Mouse (Mus musculus): ENCODE results near the gene Ptprr. TPM values are rescaled to one million over a fixed set of nuclear protein-coding genes. Genes with fewer than 3 reads are reported as not detected.

The Ptprr gene
- polyA plus RNA-seq, 1 experiment from 2014 or later = 0.15 TPM

DNA sequence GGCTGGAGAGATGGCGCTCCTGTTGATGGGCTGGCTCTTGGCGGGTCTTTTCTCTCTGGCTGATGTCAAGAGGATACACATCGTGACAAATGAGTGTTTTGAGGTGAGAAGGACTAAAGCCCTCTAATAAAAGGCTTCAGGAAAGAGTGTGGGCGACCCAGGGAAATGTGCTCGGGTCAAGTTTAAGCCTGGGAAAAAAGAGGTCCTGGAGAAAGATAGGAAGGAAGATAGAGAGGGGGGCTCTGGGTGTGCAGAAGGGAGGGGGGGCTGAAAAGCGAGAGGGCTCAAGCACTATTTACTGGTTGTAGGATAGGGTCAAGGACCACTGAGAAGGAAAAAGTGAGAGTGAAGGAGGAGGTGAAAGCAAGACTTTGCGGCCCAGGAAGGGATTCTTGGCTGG is 282.8 kb downstream of the Ptprr start:
- H3K27me3 ChIP-seq (replicated peaks; ENCODE audit: control insufficient read depth, insufficient read depth, low read length) = peaks cover 24% of the 10 kb centered on the region
- H3K36me3 ChIP-seq (ENCODE audit: control insufficient read depth, insufficient read depth, low read length) = no peaks in the 10 kb centered on the region
- ATAC-seq (replicated peaks; ENCODE audit: low FRiP score) (no peak), DNase-seq (ENCODE audit: low spot score) (no peak)
- peak overlapping the region; percentile 37; the same call in 1 of the 2 replicates for H3K9ac ChIP-seq (ENCODE audit: low read depth, low read length)
- no peaks in the 10 kb centered on the region; the same call in 1 of the 2 replicates for H3K4me1 ChIP-seq (replicated peaks; ENCODE audit: control insufficient read depth, insufficient read depth, low read length)
- WGBS = 17% methylated on average over 7 of the region's 7 CpGs
- H3K27ac ChIP-seq (ENCODE audit: low read depth, low read length) = no peak overlapping the region
- H3K4me2 ChIP-seq = peak overlapping the region; percentile 72
- H3K4me3 ChIP-seq (ENCODE audit: low read depth, low read length) = peak overlapping the region; percentile 43
- no peaks in the 10 kb centered on the region for H3K9me3 ChIP-seq (ENCODE audit: control insufficient read depth, low read length)

DNA sequence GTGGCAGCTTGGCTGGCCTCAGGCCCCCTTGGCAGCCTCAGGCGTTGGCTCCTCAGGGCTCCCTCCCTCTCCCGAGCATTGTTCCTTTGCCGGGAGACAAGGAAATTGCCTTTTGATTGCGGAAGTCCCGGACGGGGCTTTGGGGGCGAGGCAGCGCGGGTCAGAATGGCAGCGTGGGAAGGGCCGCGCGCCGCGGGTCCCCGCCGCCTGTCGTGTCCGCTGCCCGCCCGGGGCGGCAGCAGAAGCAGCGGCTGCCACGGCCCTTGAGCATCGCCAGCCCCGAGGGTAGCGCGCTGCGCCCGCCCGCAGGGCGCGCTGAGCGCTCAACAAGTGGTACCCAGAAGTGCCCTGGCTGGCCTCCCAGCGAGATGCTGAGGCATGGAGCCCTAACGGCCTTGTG is 283.2 kb downstream of the Ptprr start:
- no peak; the same call in 1 of the 2 replicates for ATAC-seq (replicated peaks; ENCODE audit: low FRiP score)
- Histone ChIP-seq H3K27ac (ENCODE audit: low read depth, low read length) (no peak overlapping the region), H3K4me1 (replicated peaks; ENCODE audit: control insufficient read depth, insufficient read depth, low read length) (no peaks in the 10 kb centered on the region; the same call in 1 of the 2 replicates), H3K9me3 (ENCODE audit: control insufficient read depth, low read length) (no peaks in the 10 kb centered on the region), H3K27me3 (replicated peaks; ENCODE audit: control insufficient read depth, insufficient read depth, low read length) (peaks cover 24% of the 10 kb centered on the region), H3K4me3 (ENCODE audit: low read depth, low read length) (peak overlapping the region; percentile 43), H3K36me3 (ENCODE audit: control insufficient read depth, insufficient read depth, low read length) (no peaks in the 10 kb centered on the region), H3K4me2 (peak overlapping the region; percentile 72), H3K9ac (ENCODE audit: low read depth, low read length) (peak overlapping the region; percentile 37; the same call in 1 of the 2 replicates)
- under 1% methylated on average over 36 of the region's 36 CpGs for whole genome bisulfite sequencing
- DNase-seq (ENCODE audit: low spot score) = no peak

DNA sequence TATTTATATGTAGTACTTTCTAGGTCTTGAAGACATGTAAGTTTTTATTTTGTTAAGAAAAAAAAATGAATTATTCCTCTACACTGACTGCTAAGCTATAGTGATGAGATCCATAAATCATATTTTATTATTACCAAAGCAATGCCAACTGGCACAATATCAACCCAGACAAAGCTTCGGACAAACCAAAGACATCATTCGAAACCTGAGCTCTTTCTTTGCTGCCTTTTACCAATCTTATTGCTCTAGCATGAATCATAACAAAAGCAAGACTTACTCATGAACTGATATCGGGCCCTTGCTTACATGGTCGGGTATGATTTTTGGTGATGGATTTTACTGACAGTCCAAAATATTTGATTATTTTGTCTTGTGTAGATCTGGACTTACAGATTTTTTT is 286.3 kb downstream of the Ptprr start:
- no peak overlapping the region for H3K4me2 ChIP-seq
- H3K9me3 ChIP-seq (ENCODE audit: control insufficient read depth, low read length) = no peaks in the 10 kb centered on the region
- H3K9ac ChIP-seq (ENCODE audit: low read depth, low read length) = no peak overlapping the region
- H3K27ac ChIP-seq (ENCODE audit: low read depth, low read length) = no peak overlapping the region
- no peak overlapping the region for H3K4me3 ChIP-seq (ENCODE audit: low read depth, low read length)
- no peak for ATAC-seq (replicated peaks; ENCODE audit: low FRiP score)
- H3K36me3 ChIP-seq (ENCODE audit: control insufficient read depth, insufficient read depth, low read length) = no peaks in the 10 kb centered on the region
- peaks cover 21% of the 10 kb centered on the region for H3K27me3 ChIP-seq (replicated peaks; ENCODE audit: control insufficient read depth, insufficient read depth, low read length)
- no peak for DNase-seq (ENCODE audit: low spot score)
- 86% methylated on average over 4 of the region's 4 CpGs for WGBS
- H3K4me1 ChIP-seq (replicated peaks; ENCODE audit: control insufficient read depth, insufficient read depth, low read length) = no peaks in the 10 kb centered on the region

DNA sequence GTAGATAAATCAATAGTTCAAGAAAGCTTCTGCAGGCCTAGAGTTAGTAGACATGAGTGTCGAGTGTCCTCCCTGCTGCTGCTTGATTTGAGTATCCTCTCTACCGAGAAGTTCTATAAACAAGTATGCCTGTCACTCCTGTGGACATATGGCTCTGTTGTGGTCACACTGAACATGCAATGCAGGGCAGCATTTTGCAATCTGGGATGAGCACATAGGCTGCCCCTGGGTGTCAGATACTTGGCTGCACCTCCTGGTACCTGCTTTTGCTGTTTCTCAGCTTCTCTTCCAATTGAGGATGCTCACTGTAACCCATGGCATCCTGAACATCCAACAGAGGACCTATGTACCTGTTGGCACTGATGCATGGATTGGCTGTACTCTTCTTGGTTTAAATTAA is 291.4 kb downstream of the Ptprr start:
- 77% methylated on average over 2 of the region's 2 CpGs for WGBS
- ATAC-seq (replicated peaks; ENCODE audit: low FRiP score) = no peak
- no peak overlapping the region for H3K9ac ChIP-seq (ENCODE audit: low read depth, low read length)
- H3K36me3 ChIP-seq (ENCODE audit: control insufficient read depth, insufficient read depth, low read length) = no peaks in the 10 kb centered on the region
- no peaks in the 10 kb centered on the region for H3K9me3 ChIP-seq (ENCODE audit: control insufficient read depth, low read length)
- H3K4me2 ChIP-seq = no peak overlapping the region
- no peaks in the 10 kb centered on the region for H3K4me1 ChIP-seq (replicated peaks; ENCODE audit: control insufficient read depth, insufficient read depth, low read length)
- H3K4me3 ChIP-seq (ENCODE audit: low read depth, low read length) = no peak overlapping the region
- H3K27ac ChIP-seq (ENCODE audit: low read depth, low read length) = no peak overlapping the region
- no peak for DNase-seq (ENCODE audit: low spot score)
- no peaks in the 10 kb centered on the region for H3K27me3 ChIP-seq (replicated peaks; ENCODE audit: control insufficient read depth, insufficient read depth, low read length)

DNA sequence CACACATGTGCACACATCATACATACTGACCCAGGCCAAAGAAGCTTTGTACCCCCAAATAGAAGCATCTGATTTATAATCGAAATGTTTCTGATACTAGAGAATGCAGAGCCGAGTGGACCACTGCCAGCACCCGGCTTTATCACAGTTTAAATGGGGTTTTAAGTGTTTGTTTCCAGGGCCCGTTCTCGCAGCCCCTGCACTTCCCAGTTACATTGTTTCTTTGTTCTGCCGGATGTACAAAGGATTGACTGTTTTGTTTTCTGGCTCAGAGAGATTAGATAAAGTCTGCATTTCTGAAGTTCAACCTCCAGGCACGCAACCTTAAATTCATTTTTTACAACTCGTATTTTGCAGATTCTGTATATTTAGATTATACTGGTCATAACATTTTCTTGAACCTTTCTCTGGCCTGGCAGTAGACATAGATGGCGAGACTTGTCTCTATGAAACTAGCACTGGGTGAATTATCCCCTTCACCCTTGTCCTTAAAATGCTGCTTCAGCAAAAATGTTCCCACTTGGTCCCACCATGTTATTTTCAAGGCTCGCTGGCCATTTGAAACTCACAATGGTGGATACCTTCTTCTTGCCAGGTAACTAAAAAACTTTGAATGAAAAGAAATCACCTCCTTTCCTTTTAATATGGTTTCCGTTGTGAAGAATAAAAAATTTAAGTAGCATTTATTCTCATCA is 292.6 kb downstream of the Ptprr start:
- no peak for DNase-seq (ENCODE audit: low spot score)
- H3K36me3 ChIP-seq (ENCODE audit: control insufficient read depth, insufficient read depth, low read length) = no peaks in the 10 kb centered on the region
- H3K4me1 ChIP-seq (replicated peaks; ENCODE audit: control insufficient read depth, insufficient read depth, low read length) = no peaks in the 10 kb centered on the region
- H3K27me3 ChIP-seq (replicated peaks; ENCODE audit: control insufficient read depth, insufficient read depth, low read length) = no peaks in the 10 kb centered on the region
- H3K9me3 ChIP-seq (ENCODE audit: control insufficient read depth, low read length) = no peaks in the 10 kb centered on the region
- no peak overlapping the region for H3K4me2 ChIP-seq
- ATAC-seq (replicated peaks; ENCODE audit: low FRiP score) = no peak
- H3K9ac ChIP-seq (ENCODE audit: low read depth, low read length) = no peak overlapping the region
- H3K27ac ChIP-seq (ENCODE audit: low read depth, low read length) = no peak overlapping the region
- 52% methylated on average over 11 of the region's 11 CpGs for WGBS
- no peak overlapping the region for H3K4me3 ChIP-seq (ENCODE audit: low read depth, low read length)

DNA sequence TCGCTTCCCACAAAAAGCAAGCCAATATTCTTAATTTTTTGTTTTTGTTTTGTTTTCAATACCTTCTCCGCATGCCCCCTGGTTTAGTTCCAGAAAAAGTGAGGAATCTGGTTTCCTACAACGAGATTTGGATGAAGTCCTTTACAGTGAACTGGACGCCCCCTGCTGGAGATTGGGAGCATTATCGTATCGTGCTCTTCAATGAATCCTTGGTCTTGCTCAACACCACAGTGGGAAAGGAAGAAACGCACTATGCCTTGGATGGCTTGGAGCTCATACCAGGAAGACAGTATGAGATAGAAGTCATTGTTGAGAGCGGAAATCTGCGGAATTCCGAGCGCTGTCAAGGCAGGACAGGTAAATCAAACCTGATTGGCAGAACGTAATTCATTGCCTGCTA is 301.2 kb downstream of the Ptprr start:
- no peak overlapping the region for H3K4me3 ChIP-seq (ENCODE audit: low read depth, low read length)
- H3K36me3 ChIP-seq (ENCODE audit: control insufficient read depth, insufficient read depth, low read length) = no peaks in the 10 kb centered on the region
- peak; percentile 49 for DNase-seq (ENCODE audit: low spot score)
- peak; percentile 45; the same call in 1 of the 2 replicates for ATAC-seq (replicated peaks; ENCODE audit: low FRiP score)
- H3K4me1 ChIP-seq (replicated peaks; ENCODE audit: control insufficient read depth, insufficient read depth, low read length) = no peaks in the 10 kb centered on the region
- H3K9ac ChIP-seq (ENCODE audit: low read depth, low read length) = no peak overlapping the region
- H3K27me3 ChIP-seq (replicated peaks; ENCODE audit: control insufficient read depth, insufficient read depth, low read length) = no peaks in the 10 kb centered on the region
- H3K27ac ChIP-seq (ENCODE audit: low read depth, low read length) = no peak overlapping the region
- H3K4me2 ChIP-seq = no peak overlapping the region
- 21% methylated on average over 12 of the region's 12 CpGs for WGBS
- no peaks in the 10 kb centered on the region for H3K9me3 ChIP-seq (ENCODE audit: control insufficient read depth, low read length)

Other genes with a start within 250 kb of the Ptprr start
- 39.6 and 42.1 TPM in 2 replicates for gene Tspan8, start 201.4 kb upstream of the Ptprr start, polyA plus RNA-seq (2014; fragmentation: Nextera tagmentation; extraction: Ambion mirVana)
- gene 4933416C03Rik, start 95.7 kb downstream of the Ptprr start, polyA plus RNA-seq (2014; fragmentation: Nextera tagmentation; extraction: Ambion mirVana) = not detected in 2 replicates